Mouse (Mus musculus) embryonic fibroblast, embryonic 13.5 days (primary cell): ENCODE measurements around the gene Pid1.

ENCODE experiments used
- CTCF ChIP-seq: IDR thresholded peaks from 2 replicates; pipeline ENCODE4 v1.5.1; 2011; ENCODE audit warnings: mild to moderate bottlenecking, control low read depth, low read length, moderate library complexity, borderline replicate concordance; ENCODE audit not compliant: insufficient read depth
- POLR2A ChIP-seq: IDR thresholded peaks from 2 replicates; pipeline ENCODE4 v1.6.1; 2011; ENCODE audit warnings: low read depth, mild to moderate bottlenecking, control low read depth, low read length, moderate library complexity

DNA sequence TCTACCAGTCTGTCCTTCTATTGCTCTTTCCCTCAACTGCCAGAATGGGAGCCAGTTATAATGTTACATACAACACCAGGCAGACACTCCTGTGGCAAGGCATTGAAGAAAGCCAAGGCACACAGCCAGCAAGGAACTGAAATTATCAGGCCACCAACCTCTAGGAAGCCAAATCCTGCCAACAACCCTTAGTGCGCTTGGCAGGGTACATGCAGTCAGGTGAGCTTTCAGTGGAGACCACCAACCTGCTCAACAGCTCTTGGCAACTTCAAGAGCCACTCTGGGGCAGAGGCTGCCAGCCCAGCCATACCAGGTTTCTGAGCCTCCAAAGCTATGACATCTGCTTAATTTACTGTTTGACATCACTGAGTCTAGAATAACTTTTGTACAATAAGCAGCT, 232.2 kb downstream of the Pid1 start:
- TF ChIP-seq CTCF (no peak), POLR2A (no peak)
